Comparison of ENCODE assay signal across 11 mouse cellular contexts in genomic region chr5:117159805-117160291, GRCm38 (mm10). TPM values are rescaled to one million over a fixed set of nuclear protein-coding genes. Genes with fewer than 3 reads are reported as not detected.
DNase-seq lines count a peak whose midpoint lies in the region; ATAC-seq and TF ChIP-seq lines count a peak whose summit lies in the region.
"Had no signal": no experiment of that assay in that cellular context is flagged by ENCODE, and none has a peak within 500 bp of the region (broad histone marks: within the 10 kb centered on the region; RNA-seq: fewer than 3 reads in every experiment).

No protein-coding gene starts in this region.

- peaks cover 3% of the 10 kb centered on the region for H3K4me1 ChIP-seq in heart, adult 2 months (ENCODE audit: control insufficient read depth, insufficient read depth, low read length)
- H3K4me1 ChIP-seq in intestine, postnatal 0 days (replicated peaks; ENCODE audit: control insufficient read depth, insufficient read depth, low read length) = no peaks in the 10 kb centered on the region

- no peak overlapping the region for H3K4me2 ChIP-seq in intestine, postnatal 0 days (replicated peaks; ENCODE audit: low read depth)
- H3K4me2 ChIP-seq: limb, embryonic 15.5 days; midbrain, embryonic 12.5 days had no signal

- H3K4me3 ChIP-seq in heart, adult 2 months = no peak overlapping the region
- H3K4me3 ChIP-seq in intestine, postnatal 0 days (ENCODE audit: low read depth, low read length) = no peak overlapping the region
- H3K4me3 ChIP-seq: limb, embryonic 15.5 days; midbrain, embryonic 12.5 days had no signal

- WGBS in heart, adult 2 months = 52% methylated on average over 6 of the region's 6 CpGs
- WGBS in intestine, postnatal 0 days = 49% methylated on average over 6 of the region's 6 CpGs

- H3K9me3 ChIP-seq in intestine, postnatal 0 days (ENCODE audit: control insufficient read depth) = no peaks in the 10 kb centered on the region
- H3K9me3 ChIP-seq: midbrain, embryonic 12.5 days had no signal

- peak overlapping the region; percentile 28 for H3K27ac ChIP-seq in heart, adult 2 months
- H3K27ac ChIP-seq in intestine, postnatal 0 days (ENCODE audit: low read depth, low read length) = peak overlapping the region; percentile 91
- H3K27ac ChIP-seq: limb, embryonic 15.5 days; midbrain, embryonic 12.5 days had no signal

- no peaks in the 10 kb centered on the region for H3K36me3 ChIP-seq in heart, adult 2 months (ENCODE audit: control insufficient read depth, insufficient read depth, low read length)
- H3K36me3 ChIP-seq in intestine, postnatal 0 days (ENCODE audit: control insufficient read depth, insufficient read depth) = peaks cover 8% of the 10 kb centered on the region; the same call in 1 of the 2 replicates
- H3K36me3 ChIP-seq in splenic B cell, adult 2 months (ENCODE audit: control insufficient read depth, insufficient read depth, low read length, poor library complexity, severe bottlenecking) = no peaks in the 10 kb centered on the region
- H3K36me3 ChIP-seq: midbrain, embryonic 12.5 days had no signal

- peak; percentile 15; the same call in 1 of the 2 replicates for TF ChIP-seq CTCF in heart, adult 2 months (IDR thresholded peaks at IDR 0.05)
- TF ChIP-seq CTCF in intestine, postnatal 0 days (IDR thresholded peaks at IDR 0.05; ENCODE audit: low read depth) = peak; percentile 12; the same call in 1 of the 2 replicates

- TF ChIP-seq POLR2A in heart, adult 2 months (IDR thresholded peaks at IDR 0.05; ENCODE audit: insufficient read depth, low read depth, low read length) = no peak

- intact Hi-C loops in heart, adult 2 months (cut with DNase I) = loop anchor here (5.0 kb wide), 1 partner anchor 38 kb away; the partner anchor contains the start of gene Taok3

- TF ChIP-seq EP300 in heart, adult 2 months (IDR thresholded peaks at IDR 0.05; ENCODE audit: insufficient read depth, low read depth, low read length) = no peak

- DNase-seq in heart, adult 2 months = peak in 1 of 2 experiments; percentile 30
- DNase-seq in heart, adult 8-10 months (ENCODE audit: low spot score) = no peak
- peak; percentile 28 to 35 for DNase-seq in spleen, adult 18-20 months
- no peak for DNase-seq in spleen, adult 12 weeks (ENCODE audit: low spot score)
- DNase-seq in splenic B cell, adult 2 months (ENCODE audit: low read depth, low spot score) = peak; percentile 84
- no peak for DNase-seq in adrenal gland, postnatal 36 days
- DNase-seq in urinary bladder, postnatal 10 days (ENCODE audit: low spot score) = no peak
- DNase-seq: right cerebral cortex, postnatal 4 days had no signal

- H3K27me3 ChIP-seq in heart, adult 2 months (ENCODE audit: control insufficient read depth, insufficient read depth, low read length) = no peaks in the 10 kb centered on the region
- no peaks in the 10 kb centered on the region for H3K27me3 ChIP-seq in intestine, postnatal 0 days (replicated peaks; ENCODE audit: control insufficient read depth, insufficient read depth, low read length)
- no peaks in the 10 kb centered on the region for H3K27me3 ChIP-seq in splenic B cell, adult 2 months (ENCODE audit: control insufficient read depth, insufficient read depth, low read length, poor library complexity, severe bottlenecking)
- H3K27me3 ChIP-seq: limb, embryonic 15.5 days; midbrain, embryonic 12.5 days had no signal

- ATAC-seq in intestine, postnatal 0 days = no peak

- H3K9ac ChIP-seq in heart, adult 2 months (ENCODE audit: low read depth, low read length) = no peak overlapping the region
- H3K9ac ChIP-seq in intestine, postnatal 0 days (ENCODE audit: low read depth, low read length) = no peak overlapping the region
- H3K9ac ChIP-seq: limb, embryonic 15.5 days; midbrain, embryonic 12.5 days had no signal

- no peaks in the 10 kb centered on the region for H3K79me2 ChIP-seq in heart, adult 2 months (replicated peaks; ENCODE audit: control insufficient read depth, insufficient read depth, low read length)

RNA-seq across cellular contexts. Expression of gene Taok3, which starts 39.9 kb away (rescaled TPM):
- total RNA-seq in heart, adult 2 months (2021) = 1 to 10 TPM; 6.2 to 7.8 TPM
- 3.1 and 4.7 TPM in 2 replicates for polyA plus RNA-seq in heart, adult 2 months (2012; rRNA removed)
- 1 to 10 TPM; 6.1 to 8.4 (median 6.3) TPM for total RNA-seq in heart, adult 8-10 months (2022)
- 40.4 and 47.7 TPM in 2 replicates for polyA plus RNA-seq in intestine, postnatal 0 days (2015; fragmentation: Nextera tagmentation; extraction: Ambion mirVana)
- total RNA-seq in adrenal gland, postnatal 36 days (2021) = 10 to 100 TPM; 31.3 to 40.7 TPM

RNA-seq across cellular contexts. Expression of gene Suds3, which starts 43.9 kb away (rescaled TPM):
- 100 to 1,000 TPM in 1 of 2 experiments, 10 to 100 TPM in 1; 76.8 to 112 TPM for total RNA-seq in heart, adult 2 months (2021)
- 44.7 and 55.9 TPM in 2 replicates for polyA plus RNA-seq in heart, adult 2 months (2012; rRNA removed)
- total RNA-seq in heart, adult 8-10 months (2022) = 100 to 1,000 TPM in 1 of 4 experiments, 10 to 100 TPM in 3; 75.9 to 101 (median 94.1) TPM
- 41.8 and 47.2 TPM in 2 replicates for polyA plus RNA-seq in intestine, postnatal 0 days (2015; fragmentation: Nextera tagmentation; extraction: Ambion mirVana)
- 100 to 1,000 TPM; 115 to 134 TPM for total RNA-seq in adrenal gland, postnatal 36 days (2021)

Comparison
In these comparisons a context has a peak if more than half of its experiments do, and no peak if none do; other contexts are left out.
1. DNase-seq: peak in spleen, adult 18-20 months (2 of 2) and splenic B cell, adult 2 months (single experiment); none in heart, adult 8-10 months (single experiment), spleen, adult 12 weeks (single experiment), adrenal gland, postnatal 36 days (0 of 2) and urinary bladder, postnatal 10 days (single experiment).